Mouse (Mus musculus) stomach, embryonic 15.5 days (tissue): ENCODE measurements around the gene Sdk2. TPM values are rescaled to one million over a fixed set of nuclear protein-coding genes. Genes with fewer than 3 reads are reported as not detected.
A peak's percentile ranks its signal among the peaks of the same experiment; 100 is the strongest.

ENCODE experiments used
- ATAC-seq: fragments of 200-750 bp; cut with Nextera tagmentation; 2 replicates; pipeline ENCODE4 v1.8.0; 2017; ENCODE audit warnings: low read depth, moderate number of reproducible peaks, moderate TSS enrichment; ENCODE audit not compliant: insufficient read depth, low FRiP score
- H3K27ac ChIP-seq: fragments of 300-500 bp; sonication (generic); 2 replicates; pipeline ENCODE4 v1.5.1; 2015; ENCODE audit warnings: mild to moderate bottlenecking, inconsistent platforms
- H3K27me3 ChIP-seq: fragments of 300-500 bp; sonication (generic); replicated peaks from 2 replicates; pipeline ENCODE4 v1.6.1; 2015; ENCODE audit warnings: inconsistent platforms
- H3K36me3 ChIP-seq: fragments of 300-500 bp; sonication (generic); 2 replicates; pipeline ENCODE4 v1.6.1; 2015; ENCODE audit warnings: inconsistent platforms
- H3K4me1 ChIP-seq: fragments of 300-500 bp; sonication (generic); 2 replicates; pipeline ENCODE4 v1.6.1; 2015; ENCODE audit warnings: inconsistent platforms
- H3K4me2 ChIP-seq: fragments of 300-500 bp; sonication (generic); 2 replicates; pipeline ENCODE4 v1.6.1; 2015; ENCODE audit warnings: mild to moderate bottlenecking, inconsistent platforms
- H3K4me3 ChIP-seq: fragments of 300-500 bp; sonication (generic); replicated peaks from 2 replicates; pipeline ENCODE4 v1.5.1; 2015; ENCODE audit warnings: inconsistent platforms
- H3K9ac ChIP-seq: fragments of 300-500 bp; sonication (generic); 2 replicates; pipeline ENCODE4 v1.6.1; 2015; ENCODE audit warnings: inconsistent platforms
- H3K9me3 ChIP-seq: fragments of 300-500 bp; sonication (generic); 2 replicates; pipeline ENCODE4 v1.6.1; 2016; ENCODE audit warnings: inconsistent platforms
- WGBS: fragments of 180-500 bp; shearing (Covaris S2); methylation state at CpG from one replicate; pipeline ENCODE4 v1.1.7; 2015; 5-methylcytosine and 5-hydroxymethylcytosine counted together
- polyA plus RNA-seq: library from polyadenylated mRNA; unstranded; fragments of >200 nt; fragmentation: Nextera tagmentation; extraction: Ambion mirVana; gene quantifications from 2 replicates; pipeline ENCODE4 v1.2.1, GENCODE M21; 2015

The Sdk2 gene
- polyA plus RNA-seq, 1 experiment from 2014 or later = 3.0 TPM

DNA sequence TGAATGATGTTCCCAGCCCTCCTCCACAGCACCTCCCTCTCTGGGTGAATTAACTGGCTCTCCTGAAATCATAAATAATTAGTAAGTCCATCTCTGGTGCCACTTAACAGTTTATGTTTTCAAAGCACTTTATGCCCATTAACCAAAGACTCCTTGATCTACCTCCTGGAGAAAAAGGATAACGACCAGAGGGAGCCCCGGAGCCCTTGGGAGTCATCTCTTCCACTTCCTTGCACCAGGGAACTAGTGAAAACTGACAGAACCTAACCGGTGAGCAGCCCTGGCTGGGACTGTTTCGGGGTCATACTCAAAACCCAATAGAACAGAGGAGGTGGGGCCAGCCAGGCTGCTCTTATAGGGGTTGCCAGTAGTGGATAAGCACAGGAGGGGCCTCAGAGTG lies 22.5 kb downstream of the Sdk2 start:
- Histone ChIP-seq H3K9ac (no peak overlapping the region), H3K4me2 (no peak overlapping the region), H3K4me3 (no peak overlapping the region), H3K36me3 (no peaks in the 10 kb centered on the region), H3K4me1 (peaks cover 21% of the 10 kb centered on the region), H3K27me3 (no peaks in the 10 kb centered on the region), H3K27ac (no peak overlapping the region), H3K9me3 (no peaks in the 10 kb centered on the region)
- 59% methylated on average over 4 of the region's 4 CpGs for WGBS
- no peak for ATAC-seq

DNA sequence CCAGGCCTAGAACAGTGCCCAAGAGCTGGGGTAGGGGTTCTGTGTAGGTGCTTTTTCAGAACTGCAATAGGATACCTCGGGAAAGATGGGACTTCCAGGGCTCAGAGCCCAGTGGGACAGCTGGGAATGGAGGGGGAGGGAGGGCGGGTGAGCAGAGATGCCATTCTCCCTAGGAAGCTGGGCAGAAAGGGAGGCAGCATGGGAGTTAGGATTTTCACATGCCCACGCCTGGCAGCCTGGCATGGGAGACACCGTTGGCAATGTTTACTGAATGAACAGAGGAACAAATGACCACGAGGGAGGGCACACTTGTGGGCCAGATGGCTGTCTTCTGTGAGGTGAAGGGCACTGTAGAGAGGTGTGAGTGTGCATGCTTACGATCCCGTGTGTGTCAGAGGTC lies 23.3 kb downstream of the Sdk2 start:
- no peak overlapping the region for H3K4me2 ChIP-seq
- ATAC-seq = no peak
- H3K4me1 ChIP-seq = peaks cover 21% of the 10 kb centered on the region
- H3K27ac ChIP-seq = no peak overlapping the region
- no peaks in the 10 kb centered on the region for H3K27me3 ChIP-seq
- 62% methylated on average over 7 of the region's 7 CpGs for WGBS
- no peak overlapping the region for H3K9ac ChIP-seq
- H3K36me3 ChIP-seq = no peaks in the 10 kb centered on the region
- no peak overlapping the region for H3K4me3 ChIP-seq
- H3K9me3 ChIP-seq = no peaks in the 10 kb centered on the region

DNA sequence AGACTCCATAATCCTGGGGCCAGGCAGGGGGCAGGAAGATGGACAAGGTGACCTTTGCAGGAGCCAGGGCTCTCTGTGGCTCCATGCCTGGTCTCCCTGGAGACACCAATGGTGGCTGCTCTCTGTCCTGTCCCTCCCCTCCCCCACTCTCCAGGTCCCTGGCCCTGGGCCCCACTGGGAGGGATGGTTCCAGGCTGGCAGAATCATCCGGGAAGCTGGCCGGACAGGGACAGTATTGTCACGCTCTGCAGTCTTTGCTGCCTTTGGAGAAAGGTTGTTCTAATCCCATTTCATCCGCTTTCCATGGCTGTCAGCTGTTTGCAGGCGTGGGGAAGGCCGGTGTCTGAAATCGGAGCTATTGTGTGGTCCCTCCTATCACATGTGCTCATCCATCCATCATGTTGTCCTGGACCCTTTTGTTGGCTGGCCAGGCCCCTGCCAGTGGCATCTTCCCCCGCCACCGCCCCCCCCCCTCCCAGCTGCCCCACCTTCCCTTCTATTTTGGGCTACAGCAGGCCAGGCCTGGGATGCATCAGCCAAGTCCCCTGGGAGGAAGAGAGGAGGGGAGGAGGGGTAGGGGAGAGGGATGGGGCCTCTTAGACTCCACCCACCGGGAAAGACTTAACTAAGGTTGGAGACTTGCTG lies 26.3 kb downstream of the Sdk2 start:
- no peaks in the 10 kb centered on the region for H3K27me3 ChIP-seq
- no peaks in the 10 kb centered on the region for H3K9me3 ChIP-seq
- H3K36me3 ChIP-seq = no peaks in the 10 kb centered on the region
- WGBS = 10% methylated on average over 10 of the region's 10 CpGs
- no peak overlapping the region for H3K4me3 ChIP-seq
- no peak overlapping the region for H3K9ac ChIP-seq
- 0 out of 2 replicates have a peak overlapping the region, but pooled peaks have one; percentile 11 for H3K27ac ChIP-seq
- peaks cover 13% of the 10 kb centered on the region for H3K4me1 ChIP-seq
- no peak overlapping the region for H3K4me2 ChIP-seq
- peak; percentile 57 for ATAC-seq

DNA sequence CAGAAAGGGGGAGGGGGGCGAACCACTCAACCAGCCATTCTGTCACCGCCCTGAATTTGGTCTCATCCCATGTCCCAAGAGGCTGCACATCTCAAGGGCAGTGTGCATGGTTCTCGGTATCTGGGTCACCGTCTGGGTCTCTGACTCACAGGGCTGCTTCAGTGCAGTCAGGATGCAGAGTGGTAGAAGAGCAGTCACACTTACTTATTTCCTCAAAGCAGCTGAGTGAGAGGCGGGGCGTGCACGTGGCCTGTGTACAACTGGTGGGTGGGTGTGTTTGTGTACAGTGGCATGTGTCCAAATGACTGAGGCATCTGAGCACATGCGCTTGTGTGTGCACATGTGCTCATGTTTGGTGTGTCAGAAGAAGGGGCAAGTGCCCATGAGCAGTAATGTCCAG lies 28.8 kb downstream of the Sdk2 start:
- Histone ChIP-seq H3K9me3 (no peaks in the 10 kb centered on the region), H3K4me3 (no peak overlapping the region), H3K27me3 (no peaks in the 10 kb centered on the region), H3K27ac (no peak overlapping the region), H3K4me2 (no peak overlapping the region), H3K4me1 (peaks cover 13% of the 10 kb centered on the region), H3K9ac (no peak overlapping the region), H3K36me3 (no peaks in the 10 kb centered on the region)
- ATAC-seq = peak; percentile 47; the same call in 1 of the 2 replicates
- 54% methylated on average over 8 of the region's 8 CpGs for WGBS

DNA sequence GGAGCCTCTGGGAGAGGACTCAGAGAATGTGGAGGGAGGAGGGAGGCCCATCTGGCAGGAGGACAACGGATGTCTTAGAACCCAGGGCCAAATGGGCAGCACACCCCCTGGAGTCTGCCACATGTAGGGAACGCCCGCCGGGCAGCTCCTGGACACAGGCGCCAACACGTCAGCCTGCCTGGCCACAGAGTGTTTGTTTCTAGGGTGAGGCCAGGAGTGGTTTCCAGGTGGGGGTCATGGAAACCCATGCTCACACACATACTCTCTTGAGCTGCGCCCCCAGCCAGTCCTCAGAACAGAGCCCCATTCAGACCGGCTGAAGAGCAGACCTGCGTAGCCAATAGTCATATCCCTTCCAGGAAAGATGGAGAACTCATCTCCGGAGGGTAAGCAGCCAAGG lies 35.4 kb downstream of the Sdk2 start:
- Histone ChIP-seq H3K9ac (no peak overlapping the region), H3K27me3 (no peaks in the 10 kb centered on the region), H3K4me1 (peaks cover 17% of the 10 kb centered on the region), H3K4me3 (no peak overlapping the region), H3K9me3 (no peaks in the 10 kb centered on the region), H3K36me3 (no peaks in the 10 kb centered on the region), H3K4me2 (no peak overlapping the region), H3K27ac (no peak overlapping the region)
- peak; percentile 48 for ATAC-seq
- 70% methylated on average over 10 of the region's 10 CpGs for WGBS

DNA sequence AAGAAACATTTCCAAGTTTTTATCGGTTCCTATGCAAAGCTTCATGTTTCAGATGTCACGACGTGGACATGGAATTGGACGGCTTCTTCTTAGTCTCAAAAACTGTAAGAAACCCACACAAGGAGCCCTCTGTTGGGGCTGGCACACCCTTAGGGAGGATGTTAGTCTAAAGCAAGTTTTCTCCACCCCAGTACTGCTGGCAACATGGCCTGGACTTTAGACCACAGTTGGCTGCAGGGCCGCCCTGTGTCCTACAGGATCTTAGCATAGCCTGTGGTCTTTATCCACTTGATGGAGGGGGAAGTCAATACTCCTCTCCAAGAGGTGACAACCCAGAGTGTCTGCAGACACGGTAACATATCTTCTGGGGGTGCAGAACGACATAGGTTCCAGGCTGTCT lies 36.6 kb downstream of the Sdk2 start:
- H3K4me2 ChIP-seq = no peak overlapping the region
- H3K4me1 ChIP-seq = peaks cover 17% of the 10 kb centered on the region
- peak; percentile 8; the same call in 1 of the 2 replicates for ATAC-seq
- no peak overlapping the region for H3K27ac ChIP-seq
- WGBS = 69% methylated on average over 7 of the region's 7 CpGs
- H3K36me3 ChIP-seq = no peaks in the 10 kb centered on the region
- H3K4me3 ChIP-seq = no peak overlapping the region
- H3K9ac ChIP-seq = no peak overlapping the region
- H3K27me3 ChIP-seq = no peaks in the 10 kb centered on the region
- H3K9me3 ChIP-seq = no peaks in the 10 kb centered on the region

DNA sequence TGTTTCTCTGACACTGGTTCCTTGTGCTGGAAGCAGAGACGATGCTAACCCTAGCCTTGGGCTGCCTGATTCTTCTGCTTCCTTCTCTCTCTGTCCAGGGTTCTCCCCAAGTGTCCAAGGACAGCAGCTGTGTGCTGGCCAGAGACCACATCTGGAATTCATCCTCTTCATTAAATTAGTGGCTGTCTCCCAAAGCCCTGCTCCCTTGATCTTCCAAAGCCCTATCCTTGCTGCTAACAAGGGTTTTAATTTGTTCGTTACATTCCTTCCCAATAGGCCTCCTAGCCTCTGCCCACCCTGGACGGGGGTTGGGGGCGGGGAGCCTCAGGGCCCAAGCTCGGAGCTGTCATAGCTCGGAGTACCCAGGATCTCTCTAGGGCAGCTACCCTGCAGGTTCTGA lies 38.3 kb downstream of the Sdk2 start:
- H3K27me3 ChIP-seq = no peaks in the 10 kb centered on the region
- H3K9me3 ChIP-seq = no peaks in the 10 kb centered on the region
- no peak overlapping the region for H3K9ac ChIP-seq
- no peaks in the 10 kb centered on the region for H3K36me3 ChIP-seq
- H3K4me3 ChIP-seq = no peak overlapping the region
- peak overlapping the region; percentile 8; the same call in 1 of the 2 replicates for H3K4me2 ChIP-seq
- 50% methylated on average over 6 of the region's 6 CpGs for WGBS
- peaks cover 17% of the 10 kb centered on the region for H3K4me1 ChIP-seq
- peak; percentile 49; the same call in 1 of the 2 replicates for ATAC-seq
- peak overlapping the region; percentile 75 for H3K27ac ChIP-seq

DNA sequence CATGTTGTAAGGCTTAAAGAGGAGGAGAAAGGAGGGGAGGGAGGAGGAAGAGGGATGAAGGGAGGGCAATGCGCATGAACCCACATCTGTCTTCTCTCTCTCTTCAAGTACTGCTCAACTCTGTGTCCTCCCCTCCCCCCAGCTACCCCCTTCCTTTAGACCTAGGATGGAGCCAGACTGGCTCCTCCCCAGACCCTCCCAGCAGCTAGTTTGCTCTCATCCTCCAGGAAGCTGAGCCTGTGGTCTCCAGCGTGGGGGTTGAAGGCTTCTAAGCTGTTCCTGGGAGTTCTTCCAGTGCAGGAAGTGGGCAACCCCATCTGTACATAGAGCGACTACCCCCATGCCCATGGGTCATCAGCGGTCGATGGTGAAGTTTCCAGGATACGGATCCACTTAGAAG lies 38.8 kb downstream of the Sdk2 start:
- Histone ChIP-seq H3K4me2 (peak overlapping the region; percentile 8; the same call in 1 of the 2 replicates), H3K4me3 (no peak overlapping the region), H3K9ac (no peak overlapping the region), H3K27me3 (no peaks in the 10 kb centered on the region), H3K27ac (peak overlapping the region; percentile 75), H3K4me1 (peaks cover 17% of the 10 kb centered on the region), H3K36me3 (no peaks in the 10 kb centered on the region), H3K9me3 (no peaks in the 10 kb centered on the region)
- 44% methylated on average over 6 of the region's 6 CpGs for WGBS
- peak; percentile 45; the same call in 1 of the 2 replicates for ATAC-seq

DNA sequence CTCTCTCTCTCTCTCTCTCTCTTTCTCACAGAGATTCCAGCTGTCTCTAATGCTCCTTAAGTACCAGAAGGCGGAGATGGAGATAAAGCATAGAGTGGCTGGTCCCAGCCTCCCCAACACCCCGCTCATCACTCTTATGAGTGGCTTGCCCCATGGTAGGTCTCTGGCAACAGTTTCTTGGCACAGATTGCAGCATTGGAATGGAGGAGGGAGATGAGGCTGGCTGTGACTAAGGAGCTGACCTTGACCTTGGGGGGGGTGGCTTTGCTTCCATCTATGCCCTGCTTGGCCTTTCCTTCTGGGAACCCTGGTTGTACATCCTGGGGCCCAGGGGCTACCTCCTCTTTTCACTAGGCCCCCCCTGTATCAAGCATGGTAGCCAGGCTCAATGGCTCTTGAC lies 41.8 kb downstream of the Sdk2 start:
- H3K9me3 ChIP-seq = no peaks in the 10 kb centered on the region
- no peaks in the 10 kb centered on the region for H3K36me3 ChIP-seq
- H3K4me1 ChIP-seq = peaks cover 17% of the 10 kb centered on the region
- no peak for ATAC-seq
- no peak overlapping the region for H3K4me2 ChIP-seq
- H3K4me3 ChIP-seq = no peak overlapping the region
- H3K9ac ChIP-seq = no peak overlapping the region
- no peaks in the 10 kb centered on the region for H3K27me3 ChIP-seq
- WGBS = 79% methylated on average over 2 of the region's 2 CpGs
- H3K27ac ChIP-seq = no peak overlapping the region

DNA sequence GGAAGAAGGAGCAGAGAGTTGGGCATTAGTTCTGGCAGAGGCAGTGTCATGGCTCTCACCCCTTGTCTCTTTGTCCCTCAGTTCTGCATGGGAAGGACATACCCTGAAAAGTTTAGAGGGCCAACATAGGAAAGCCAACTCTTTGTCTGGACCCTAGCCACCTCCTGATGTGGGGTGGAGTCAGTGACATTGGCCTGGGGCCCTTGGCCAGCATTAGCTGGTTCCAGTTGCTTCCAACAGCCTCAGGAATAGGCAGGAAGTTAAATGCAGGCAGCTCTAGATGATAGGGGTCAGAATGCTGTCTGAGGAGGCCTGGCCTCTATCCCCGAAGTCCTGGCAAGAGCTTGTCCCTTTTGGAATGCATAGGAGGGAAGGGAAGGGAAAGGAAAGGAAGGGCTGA lies 42.9 kb downstream of the Sdk2 start:
- no peaks in the 10 kb centered on the region for H3K9me3 ChIP-seq
- WGBS = 50% methylated on average over 1 of the region's 1 CpGs
- 0 out of 2 replicates have a peak, but pooled peaks cover 5% of the 10 kb centered on the region for H3K27me3 ChIP-seq
- no peak overlapping the region for H3K27ac ChIP-seq
- no peaks in the 10 kb centered on the region for H3K36me3 ChIP-seq
- ATAC-seq = no peak
- no peak overlapping the region for H3K4me3 ChIP-seq
- peaks cover 12% of the 10 kb centered on the region for H3K4me1 ChIP-seq
- no peak overlapping the region for H3K9ac ChIP-seq
- no peak overlapping the region for H3K4me2 ChIP-seq

DNA sequence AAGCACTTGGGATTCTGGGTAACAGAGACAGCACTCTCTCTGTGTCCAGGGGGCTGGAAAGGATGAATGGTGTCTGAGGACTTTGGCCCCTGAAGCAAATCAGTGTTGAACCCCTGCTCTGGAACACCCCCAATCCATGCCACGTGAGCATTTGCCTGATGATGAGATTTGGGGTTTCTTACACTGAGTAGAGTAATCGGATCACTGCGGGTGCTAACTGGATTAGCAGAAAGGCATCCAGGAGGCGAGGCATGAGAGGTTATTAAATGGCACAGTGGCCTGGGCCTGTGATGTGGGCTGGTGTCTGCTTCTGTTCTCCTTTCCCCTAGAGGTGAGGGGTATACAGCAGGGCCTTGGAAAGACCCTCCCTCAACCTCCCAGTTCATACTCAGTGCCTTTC lies 44.7 kb downstream of the Sdk2 start:
- Histone ChIP-seq H3K9me3 (no peaks in the 10 kb centered on the region), H3K36me3 (no peaks in the 10 kb centered on the region), H3K4me2 (no peak overlapping the region), H3K4me3 (no peak overlapping the region), H3K27me3 (0 out of 2 replicates have a peak, but pooled peaks cover 8% of the 10 kb centered on the region), H3K4me1 (0 out of 2 replicates have a peak, but pooled peaks cover 7% of the 10 kb centered on the region), H3K9ac (no peak overlapping the region), H3K27ac (no peak overlapping the region)
- no peak for ATAC-seq
- WGBS = 78% methylated on average over 4 of the region's 4 CpGs

DNA sequence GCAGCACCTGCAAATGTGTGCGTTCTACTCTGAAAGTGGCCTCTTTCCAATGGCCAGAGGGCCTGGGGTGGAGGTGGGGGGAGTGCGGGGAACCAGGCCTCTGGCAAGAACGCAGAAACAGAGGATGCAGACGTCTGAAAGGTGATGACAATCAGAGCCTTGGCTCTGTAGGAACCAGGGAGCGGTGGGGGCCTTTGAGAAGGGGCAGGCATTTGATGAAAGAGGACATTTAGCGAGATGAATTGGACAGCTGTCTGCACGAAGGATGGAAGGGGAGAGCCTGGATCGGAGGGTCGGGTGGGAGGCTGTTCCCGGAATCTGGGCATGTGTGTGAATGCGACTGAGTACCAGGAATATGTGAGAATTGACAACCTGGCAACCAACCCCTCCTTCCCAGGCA lies 47.8 kb downstream of the Sdk2 start:
- Histone ChIP-seq H3K36me3 (no peaks in the 10 kb centered on the region), H3K27ac (no peak overlapping the region), H3K9ac (no peak overlapping the region), H3K4me3 (no peak overlapping the region), H3K27me3 (0 out of 2 replicates have a peak, but pooled peaks cover 8% of the 10 kb centered on the region), H3K4me1 (peaks cover 19% of the 10 kb centered on the region; the same call in 1 of the 2 replicates), H3K4me2 (no peak overlapping the region), H3K9me3 (no peaks in the 10 kb centered on the region)
- WGBS = 44% methylated on average over 11 of the region's 11 CpGs
- no peak for ATAC-seq
